In genomic region chr7:112680498-112681251, GRCm38 (mm10) we compare ENCODE assay signal across 9 mouse cellular contexts. TPM values are rescaled to one million over a fixed set of nuclear protein-coding genes. Genes with fewer than 3 reads are reported as not detected.
DNase-seq lines count a peak whose midpoint lies in the region; ATAC-seq and TF ChIP-seq lines count a peak whose summit lies in the region.
"Had no signal": no experiment of that assay in that cellular context is flagged by ENCODE, and none has a peak within 500 bp of the region (broad histone marks: within the 10 kb centered on the region; RNA-seq: fewer than 3 reads in every experiment).

No protein-coding gene starts in this region.

- ATAC-seq in granulocyte monocyte progenitor cell, adult 5-6 weeks (replicated peaks; ENCODE audit: poor library complexity, severe bottlenecking), result no peak

- H3K27me3 ChIP-seq in E14TG2a.4 (ENCODE audit: insufficient read depth, low read length), result peaks cover 19% of the 10 kb centered on the region
- H3K27me3 ChIP-seq in small intestine, adult 2 months (ENCODE audit: control insufficient read depth, insufficient read depth, low read length), result no peaks in the 10 kb centered on the region

- peaks cover 62% of the 10 kb centered on the region for H3K4me1 ChIP-seq in E14TG2a.4 (replicated peaks; ENCODE audit: low read depth, low read length)
- peaks cover 24% of the 10 kb centered on the region for H3K4me1 ChIP-seq in embryonic fibroblast, embryonic 13.5 days (ENCODE audit: control insufficient read depth, insufficient read depth, low read length)
- no peaks in the 10 kb centered on the region; the same call in 1 of the 2 replicates for H3K4me1 ChIP-seq in small intestine, adult 2 months (ENCODE audit: control insufficient read depth, insufficient read depth, insufficient read length, low read length)

- H3K4me3 ChIP-seq in E14TG2a.4 (replicated peaks; ENCODE audit: low read length), result peak overlapping the region; percentile 96
- H3K4me3 ChIP-seq in embryonic fibroblast, embryonic 13.5 days (ENCODE audit: insufficient read depth, low read length), result peak overlapping the region; percentile 74
- H3K4me3 ChIP-seq in small intestine, adult 2 months (ENCODE audit: low read depth, low read length), result peak overlapping the region; percentile 45

- intact Hi-C loops in heart, postnatal 36 days (cut with DNase I), result loop anchor here (2.0 to 5.0 kb wide), 4 partner anchors 16 to 188 kb away; no protein-coding TSS in a partner anchor

- H3K36me3 ChIP-seq in E14TG2a.4 (ENCODE audit: insufficient read depth, low read length), result peaks cover 14% of the 10 kb centered on the region; the same call in 1 of the 2 replicates
- no peaks in the 10 kb centered on the region for H3K36me3 ChIP-seq in small intestine, adult 2 months (ENCODE audit: control insufficient read depth, insufficient read depth, low read length)

- H3K9me3 ChIP-seq in E14TG2a.4 (ENCODE audit: low read length), result no peaks in the 10 kb centered on the region

- peak; percentile 59 for DNase-seq in adrenal gland, postnatal 10 days
- peak; percentile 58 to 63 for DNase-seq in heart, postnatal 36 days
- peak; percentile 56 to 71 for DNase-seq in kidney, postnatal 4 days
- DNase-seq in lung, postnatal 14 days, result peak; percentile 43

- H3K27ac ChIP-seq in embryonic fibroblast, embryonic 13.5 days (ENCODE audit: insufficient read depth, low read length), result peak overlapping the region; percentile 96
- H3K27ac ChIP-seq in small intestine, adult 2 months (ENCODE audit: insufficient read depth, low read depth, low read length), result no peak overlapping the region; the same call in 1 of the 2 replicates
- H3K27ac ChIP-seq: macrophage had no signal

- TF ChIP-seq POLR2A in embryonic fibroblast, embryonic 13.5 days (IDR thresholded peaks at IDR 0.05; ENCODE audit: low read depth, low read length), result no peak; the same call in 1 of the 2 replicates
- no peak for TF ChIP-seq POLR2A in small intestine, adult 2 months (IDR thresholded peaks at IDR 0.05; ENCODE audit: low read depth, low read length)

- TF ChIP-seq CTCF in E14TG2a.4 (conservative IDR thresholded peaks at IDR 0.05; ENCODE audit: low read length), result no peak
- TF ChIP-seq CTCF in embryonic fibroblast, embryonic 13.5 days (IDR thresholded peaks at IDR 0.05; ENCODE audit: borderline replicate concordance, insufficient read depth, low read length), result no peak
- TF ChIP-seq CTCF in small intestine, adult 2 months (IDR thresholded peaks at IDR 0.05; ENCODE audit: extremely low read depth, insufficient read length, insufficient replicate concordance, low read depth, low read length), result no peak

- 9% methylated on average over 22 of the region's 22 CpGs for WGBS in small intestine, adult 2 months

RNA-seq across cellular contexts. Expression of gene Tead1, which starts 1.6 kb away (rescaled TPM):
- total RNA-seq in adrenal gland, postnatal 10 days (2021), result 10 to 100 TPM; 60.3 to 67.6 TPM
- polyA plus RNA-seq in embryonic fibroblast, embryonic 13.5 days (2011; ENCODE audit: insufficient read length, low read depth, missing spikeins), result 209 and 224 TPM in 2 replicates
- 100 to 1,000 TPM; 157 to 186 TPM for total RNA-seq in heart, postnatal 36 days (2021)
- 3.7 and 4.0 TPM in 2 replicates for polyA plus RNA-seq in small intestine, adult 2 months (2012; rRNA removed)
- not detected in 2 replicates for total RNA-seq in granulocyte monocyte progenitor cell, adult 5-6 weeks (2014; fragmentation: Nextera tagmentation)
- total RNA-seq in granulocyte monocyte progenitor cell, adult 5-6 weeks (2017), result not detected in 2 replicates
- polyA plus RNA-seq: macrophage had no signal

Comparison
In these comparisons a context has a peak if more than half of its experiments do, and no peak if none do; other contexts are left out.
1. H3K4me3 ChIP-seq: peak in every context shown above with its lines; median percentile 96 in E14TG2a.4; 74 in embryonic fibroblast, embryonic 13.5 days; 45 in small intestine, adult 2 months.
2. RNA of gene Tead1, which starts 1.6 kb away (total RNA-seq): 157 to 186 TPM in heart, postnatal 36 days and 60.3 to 67.6 TPM in adrenal gland, postnatal 10 days; not detected in granulocyte monocyte progenitor cell, adult 5-6 weeks; every median in the first group is over 10 times any median in the second.
3. Peak in every context shown above with its lines, with median percentiles within 50 percentile points of each other: DNase-seq.